Mouse (Mus musculus) embryonic facial prominence, embryonic 15.5 days (tissue): ENCODE measurements at regions not wholly inside any gene's neighbourhood (a gene's known extent, or its start where the extent isn't known, plus 50 kb on each side); places are given as distances from the start of the nearest gene placed in this dataset.

ENCODE experiments used
- ATAC-seq: fragments of 200-750 bp; cut with Nextera tagmentation; 2 replicates; pipeline ENCODE4 v1.8.0; 2017; ENCODE audit warnings: low read depth, moderate TSS enrichment; ENCODE audit not compliant: insufficient number of reproducible peaks, low FRiP score, low TSS enrichment
- H3K27ac ChIP-seq: fragments of 300-500 bp; sonication (generic); replicated peaks from 2 replicates; pipeline ENCODE4 v1.5.1; 2015; ENCODE audit warnings: mild to moderate bottlenecking, inconsistent platforms
- H3K27me3 ChIP-seq: fragments of 300-500 bp; sonication (generic); 2 replicates; pipeline ENCODE4 v1.6.1; 2015; ENCODE audit warnings: inconsistent platforms
- H3K36me3 ChIP-seq: fragments of 300-500 bp; sonication (generic); 2 replicates; pipeline ENCODE4 v1.6.1; 2015; ENCODE audit warnings: mild to moderate bottlenecking, inconsistent platforms
- H3K4me1 ChIP-seq: fragments of 300-500 bp; sonication (generic); 2 replicates; pipeline ENCODE4 v1.6.1; 2015; ENCODE audit warnings: inconsistent platforms
- H3K4me2 ChIP-seq: fragments of 300-500 bp; sonication (generic); replicated peaks from 2 replicates; pipeline ENCODE4 v1.6.1; 2015; ENCODE audit warnings: mild to moderate bottlenecking, inconsistent platforms
- H3K4me3 ChIP-seq: fragments of 300-500 bp; sonication (generic); replicated peaks from 2 replicates; pipeline ENCODE4 v1.5.1; 2015; ENCODE audit warnings: mild to moderate bottlenecking, inconsistent platforms
- H3K9ac ChIP-seq: fragments of 300-500 bp; sonication (generic); 2 replicates; pipeline ENCODE4 v1.6.1; 2015; ENCODE audit warnings: inconsistent platforms
- H3K9me3 ChIP-seq: fragments of 300-500 bp; sonication (generic); replicated peaks from 2 replicates; pipeline ENCODE4 v1.6.1; 2016; ENCODE audit warnings: inconsistent platforms
- WGBS: fragments of 180-500 bp; shearing (Covaris S2); methylation state at CpG from one replicate; pipeline ENCODE4 v1.1.7; 2015; 5-methylcytosine and 5-hydroxymethylcytosine counted together

- H3K4me3 ChIP-seq, result no peak overlapping the region
- H3K9ac ChIP-seq, result no peak overlapping the region
- ATAC-seq, result no peak
- H3K27me3 ChIP-seq, result no peaks in the 10 kb centered on the region
- H3K4me2 ChIP-seq, result no peak overlapping the region
- 43% methylated on average over 7 of the region's 7 CpGs for WGBS
- no peaks in the 10 kb centered on the region for H3K4me1 ChIP-seq
- no peak overlapping the region for H3K27ac ChIP-seq
- no peaks in the 10 kb centered on the region for H3K9me3 ChIP-seq
- H3K36me3 ChIP-seq, result no peaks in the 10 kb centered on the region
Measured at GRCm38 (mm10) chr16:65916831-65917230, 101.8 kb downstream of the Vgll3 start.

GRCm38 (mm10) chr16:65925986-65926385 is 110.9 kb downstream of the Vgll3 start:
- no peak overlapping the region for H3K4me2 ChIP-seq
- no peaks in the 10 kb centered on the region for H3K4me1 ChIP-seq
- no peaks in the 10 kb centered on the region for H3K27me3 ChIP-seq
- no peaks in the 10 kb centered on the region for H3K36me3 ChIP-seq
- 72% methylated on average over 1 of the region's 1 CpGs for WGBS
- ATAC-seq, result no peak; the same call in 1 of the 2 replicates
- H3K9ac ChIP-seq, result no peak overlapping the region
- no peak overlapping the region for H3K4me3 ChIP-seq
- no peaks in the 10 kb centered on the region for H3K9me3 ChIP-seq
- no peak overlapping the region for H3K27ac ChIP-seq

GRCm38 (mm10) chr16:65963829-65964228 is 148.8 kb downstream of the Vgll3 start:
- Histone ChIP-seq H3K27me3 (no peaks in the 10 kb centered on the region), H3K4me2 (peak overlapping the region; percentile 6; the same call in 1 of the 2 replicates), H3K9me3 (no peaks in the 10 kb centered on the region), H3K36me3 (no peaks in the 10 kb centered on the region), H3K9ac (no peak overlapping the region), H3K27ac (peak overlapping the region; percentile 58; the same call in 1 of the 2 replicates), H3K4me1 (0 out of 2 replicates have a peak, but pooled peaks cover 8% of the 10 kb centered on the region), H3K4me3 (no peak overlapping the region)
- ATAC-seq, result no peak
- 39% methylated on average over 4 of the region's 4 CpGs for WGBS

GRCm38 (mm10) chr16:65964260-65964659 is 149.2 kb downstream of the Vgll3 start:
- no peak overlapping the region for H3K9ac ChIP-seq
- H3K4me3 ChIP-seq, result no peak overlapping the region
- no peaks in the 10 kb centered on the region for H3K36me3 ChIP-seq
- H3K9me3 ChIP-seq, result no peaks in the 10 kb centered on the region
- no peak; the same call in 1 of the 2 replicates for ATAC-seq
- H3K4me2 ChIP-seq, result no peak overlapping the region
- 0 out of 2 replicates have a peak, but pooled peaks cover 8% of the 10 kb centered on the region for H3K4me1 ChIP-seq
- peak overlapping the region; percentile 65; the same call in 1 of the 2 replicates for H3K27ac ChIP-seq
- 3% methylated on average over 1 of the region's 1 CpGs for WGBS
- H3K27me3 ChIP-seq, result no peaks in the 10 kb centered on the region

GRCm38 (mm10) chr16:65977075-65977474 is 162.0 kb downstream of the Vgll3 start:
- WGBS, result 89% methylated on average over 4 of the region's 4 CpGs
- Histone ChIP-seq H3K36me3 (no peaks in the 10 kb centered on the region), H3K27me3 (no peaks in the 10 kb centered on the region), H3K9ac (no peak overlapping the region), H3K4me3 (no peak overlapping the region), H3K4me1 (no peaks in the 10 kb centered on the region), H3K9me3 (no peaks in the 10 kb centered on the region), H3K27ac (no peak overlapping the region), H3K4me2 (no peak overlapping the region)
- no peak for ATAC-seq

GRCm38 (mm10) chr16:65987186-65987585 is 172.1 kb downstream of the Vgll3 start:
- H3K4me2 ChIP-seq, result no peak overlapping the region
- H3K27ac ChIP-seq, result no peak overlapping the region
- no peaks in the 10 kb centered on the region for H3K36me3 ChIP-seq
- no peaks in the 10 kb centered on the region for H3K4me1 ChIP-seq
- H3K4me3 ChIP-seq, result no peak overlapping the region
- H3K9me3 ChIP-seq, result no peaks in the 10 kb centered on the region
- H3K27me3 ChIP-seq, result no peaks in the 10 kb centered on the region
- no peak for ATAC-seq
- 29% methylated on average over 2 of the region's 2 CpGs for WGBS
- H3K9ac ChIP-seq, result no peak overlapping the region

- H3K27ac ChIP-seq, result no peak overlapping the region
- H3K9ac ChIP-seq, result no peak overlapping the region
Measured at GRCm38 (mm10) chr16:65999343-65999742, 184.3 kb downstream of the Vgll3 start.

GRCm38 (mm10) chr16:66000728-66001273 is 185.7 kb downstream of the Vgll3 start:
- Histone ChIP-seq H3K36me3 (no peaks in the 10 kb centered on the region), H3K27me3 (no peaks in the 10 kb centered on the region), H3K9me3 (no peaks in the 10 kb centered on the region), H3K4me3 (no peak overlapping the region), H3K4me1 (0 out of 2 replicates have a peak, but pooled peaks cover 5% of the 10 kb centered on the region), H3K9ac (no peak overlapping the region), H3K27ac (no peak overlapping the region), H3K4me2 (no peak overlapping the region)
- no peak for ATAC-seq
- 46% methylated on average over 6 of the region's 6 CpGs for WGBS

More at GRCm38 (mm10) chr16:65999343-65999742, 184.3 kb downstream of the Vgll3 start:
- Histone ChIP-seq H3K36me3 (no peaks in the 10 kb centered on the region), H3K4me3 (no peak overlapping the region), H3K9me3 (no peaks in the 10 kb centered on the region), H3K4me2 (no peak overlapping the region), H3K27me3 (no peaks in the 10 kb centered on the region), H3K4me1 (0 out of 2 replicates have a peak, but pooled peaks cover 5% of the 10 kb centered on the region)
- WGBS, result 59% methylated on average over 1 of the region's 1 CpGs
- ATAC-seq, result no peak

- Histone ChIP-seq H3K27me3 (no peaks in the 10 kb centered on the region), H3K4me1 (0 out of 2 replicates have a peak, but pooled peaks cover 5% of the 10 kb centered on the region), H3K36me3 (no peaks in the 10 kb centered on the region), H3K4me2 (no peak overlapping the region), H3K4me3 (no peak overlapping the region), H3K27ac (no peak overlapping the region), H3K9ac (no peak overlapping the region), H3K9me3 (no peaks in the 10 kb centered on the region)
- WGBS, result 57% methylated on average over 9 of the region's 9 CpGs
- ATAC-seq, result peak; percentile 34; the same call in 1 of the 2 replicates
Measured at GRCm38 (mm10) chr16:66004689-66005088, 189.6 kb downstream of the Vgll3 start.

GRCm38 (mm10) chr16:66005954-66006580 is 191.0 kb downstream of the Vgll3 start:
- no peak overlapping the region for H3K9ac ChIP-seq
- 38% methylated on average over 7 of the region's 7 CpGs for WGBS
- ATAC-seq, result no peak

GRCm38 (mm10) chr16:66013608-66014007 is 198.6 kb downstream of the Vgll3 start:
- no peaks in the 10 kb centered on the region for H3K4me1 ChIP-seq
- no peaks in the 10 kb centered on the region for H3K27me3 ChIP-seq
- WGBS, result 4% methylated on average over 2 of the region's 2 CpGs
- no peak overlapping the region for H3K27ac ChIP-seq
- H3K9me3 ChIP-seq, result no peaks in the 10 kb centered on the region
- H3K9ac ChIP-seq, result no peak overlapping the region
- H3K4me3 ChIP-seq, result no peak overlapping the region
- no peak for ATAC-seq
- no peak overlapping the region for H3K4me2 ChIP-seq
- no peaks in the 10 kb centered on the region for H3K36me3 ChIP-seq

More at GRCm38 (mm10) chr16:66005954-66006580, 191.0 kb downstream of the Vgll3 start:
- H3K4me3 ChIP-seq, result no peak overlapping the region
- H3K27me3 ChIP-seq, result no peaks in the 10 kb centered on the region
- H3K9me3 ChIP-seq, result no peaks in the 10 kb centered on the region
- no peak overlapping the region for H3K4me2 ChIP-seq
- H3K27ac ChIP-seq, result no peak overlapping the region
- no peaks in the 10 kb centered on the region for H3K4me1 ChIP-seq
- H3K36me3 ChIP-seq, result no peaks in the 10 kb centered on the region
